Mouse (Mus musculus) WW6 (cell line): ENCODE results near the gene Pfkm.

Experiments
- DNase-seq: peaks from one replicate; pipeline ENCODE4 v3.0.0-alpha.2; 2013; ENCODE audit warnings: low read depth, low spot score

Pfkm gene

DNA sequence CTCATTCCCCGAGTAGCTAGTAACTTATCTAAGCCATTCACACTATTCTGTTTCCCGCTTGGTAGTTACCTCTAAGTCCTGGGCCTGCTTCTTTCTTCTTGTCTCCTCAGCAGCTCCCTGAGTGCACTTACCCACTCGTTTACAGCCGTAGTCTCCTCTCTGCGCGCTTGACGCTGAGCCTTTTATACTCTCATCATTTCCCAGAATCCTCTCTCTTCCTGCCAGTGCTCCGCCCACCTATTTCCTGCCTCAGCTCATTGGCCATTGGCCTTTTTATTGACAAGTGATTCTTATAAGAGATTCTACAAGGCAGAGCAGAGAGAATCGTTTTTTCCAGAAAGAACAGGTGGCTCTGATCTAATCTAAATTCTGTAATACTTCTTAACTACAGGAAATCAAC is 6.1 kb downstream of the Pfkm start:
- DNase-seq, result no peak

DNA sequence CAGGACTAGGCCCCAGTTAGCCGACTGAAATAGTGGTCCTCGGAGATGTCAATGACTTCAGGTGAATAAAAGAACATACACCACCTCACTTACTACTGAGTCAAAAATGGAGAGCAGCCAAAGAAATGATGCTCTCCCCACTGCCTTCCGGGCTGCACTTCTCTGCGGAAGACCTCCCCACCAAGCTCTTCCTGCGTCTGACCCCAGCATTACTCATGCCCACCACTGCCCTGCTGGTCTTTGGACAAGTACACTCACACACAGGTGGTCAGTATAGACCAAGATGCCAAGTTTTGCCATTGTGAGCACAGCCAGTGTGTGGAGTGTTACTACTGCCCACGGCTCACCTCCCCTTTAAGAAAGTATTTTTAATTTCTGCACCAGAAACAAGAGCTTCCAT is 10.0 kb downstream of the Pfkm start:
- DNase-seq, result no peak

DNA sequence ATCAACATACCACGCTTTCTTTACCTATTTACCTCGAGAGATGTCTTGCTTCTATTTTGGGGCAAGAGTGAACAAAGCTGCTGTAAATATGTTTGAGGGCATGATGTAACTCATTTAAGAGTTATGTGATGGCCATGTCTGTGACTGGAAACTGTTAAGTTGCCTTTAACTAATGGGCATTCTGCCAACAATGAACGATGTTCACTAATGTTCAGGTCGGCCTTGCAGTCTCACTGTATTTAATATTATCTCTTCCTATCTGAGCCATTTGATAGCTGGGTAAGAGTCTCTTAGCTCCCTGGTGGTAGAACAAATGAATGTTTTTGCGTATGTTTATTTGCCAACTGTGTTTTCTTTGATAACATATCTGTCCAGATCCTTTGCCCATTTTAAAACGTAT is 14.1 kb downstream of the Pfkm start:
- no peak for DNase-seq

DNA sequence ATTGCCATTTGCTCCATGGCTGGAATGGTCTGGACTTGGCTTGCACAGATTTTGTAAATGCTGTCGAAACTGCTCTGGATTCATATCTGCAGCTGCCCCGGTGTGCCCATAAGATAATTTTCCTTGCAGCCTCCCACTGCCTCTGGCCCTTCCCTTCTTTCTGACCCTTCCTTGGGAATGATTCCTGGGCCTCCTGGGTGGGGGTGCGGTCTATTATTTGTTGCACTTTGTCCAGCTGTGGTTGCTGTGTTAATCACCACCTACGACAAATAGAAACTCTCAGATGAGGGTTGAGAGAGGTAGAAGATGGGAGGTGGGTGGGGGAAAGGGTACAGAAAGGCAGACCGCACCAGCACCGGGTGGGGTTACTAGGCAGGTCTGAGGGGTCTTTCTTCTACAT is 14.8 kb downstream of the Pfkm start:
- no peak for DNase-seq

DNA sequence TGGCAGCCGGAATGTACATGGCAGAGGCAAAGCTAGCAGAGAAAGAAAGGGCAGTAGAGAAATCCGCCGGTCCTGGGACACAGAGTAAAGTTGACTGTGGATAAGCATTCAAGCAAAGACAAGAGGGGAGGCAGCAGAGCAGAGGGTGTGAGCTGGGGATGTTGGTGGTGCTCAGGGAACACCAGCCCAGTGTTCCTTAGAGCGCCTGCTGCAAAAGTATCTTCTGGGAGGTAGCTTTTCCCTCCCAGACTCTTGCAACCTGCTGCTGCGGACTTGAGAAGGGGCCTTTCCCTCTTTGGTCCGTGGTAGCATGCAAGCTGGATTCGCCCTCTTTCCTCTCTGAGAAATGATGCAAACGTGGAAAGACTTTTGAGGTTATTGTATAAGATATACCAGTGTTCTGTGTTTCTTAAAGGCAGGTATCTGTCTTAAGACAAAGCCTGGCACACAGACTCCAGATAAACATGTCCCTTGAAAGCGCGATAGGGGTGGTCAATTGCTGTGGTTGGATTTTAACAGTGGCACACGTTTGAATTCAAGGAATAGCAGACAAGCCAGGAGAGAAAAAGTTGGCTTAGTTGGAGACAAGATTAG is 15.4 kb downstream of the Pfkm start:
- DNase-seq, result no peak

DNA sequence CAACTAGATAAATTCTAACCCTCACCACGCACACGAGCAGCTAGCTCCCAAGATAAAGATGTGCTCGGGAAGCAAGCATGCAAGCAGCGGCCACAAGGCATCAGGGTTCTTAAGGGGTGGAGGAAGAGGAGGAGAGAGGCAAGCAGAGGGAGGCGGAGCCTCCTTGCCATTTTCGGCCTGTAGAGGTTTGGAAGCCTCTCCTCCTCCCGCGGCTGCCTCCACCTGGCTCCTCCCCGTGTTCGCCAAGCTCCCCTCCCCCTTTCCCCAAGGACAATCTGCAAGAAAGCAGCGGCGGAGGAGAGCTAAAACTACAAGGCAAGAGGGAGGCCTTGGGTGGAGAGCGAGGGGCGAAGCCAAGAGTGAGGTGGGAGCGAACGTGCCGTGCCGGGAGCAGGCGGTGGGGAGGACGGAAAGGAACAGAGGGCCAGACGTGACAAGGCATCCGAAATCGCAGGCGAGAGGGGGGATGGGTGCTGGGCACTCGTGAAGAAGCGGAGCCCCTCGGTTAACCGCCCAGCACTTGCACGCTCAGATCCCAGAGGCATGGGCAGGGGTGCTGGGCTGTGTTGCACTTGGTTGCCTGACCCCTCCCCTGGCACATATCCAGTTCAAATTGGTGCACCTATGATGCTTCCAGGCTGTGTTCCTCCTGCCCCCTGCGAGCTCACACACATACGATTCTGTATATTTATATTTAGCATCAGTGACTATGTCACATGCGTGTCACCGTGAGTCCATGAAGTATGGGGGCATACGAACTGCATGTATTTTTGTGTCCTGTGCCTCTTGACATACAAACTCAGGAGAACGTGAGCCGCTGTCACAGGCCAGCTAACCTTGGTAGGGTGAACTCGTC is 16.1 kb downstream of the Pfkm start:
- DNase-seq, result peak; percentile 67

DNA sequence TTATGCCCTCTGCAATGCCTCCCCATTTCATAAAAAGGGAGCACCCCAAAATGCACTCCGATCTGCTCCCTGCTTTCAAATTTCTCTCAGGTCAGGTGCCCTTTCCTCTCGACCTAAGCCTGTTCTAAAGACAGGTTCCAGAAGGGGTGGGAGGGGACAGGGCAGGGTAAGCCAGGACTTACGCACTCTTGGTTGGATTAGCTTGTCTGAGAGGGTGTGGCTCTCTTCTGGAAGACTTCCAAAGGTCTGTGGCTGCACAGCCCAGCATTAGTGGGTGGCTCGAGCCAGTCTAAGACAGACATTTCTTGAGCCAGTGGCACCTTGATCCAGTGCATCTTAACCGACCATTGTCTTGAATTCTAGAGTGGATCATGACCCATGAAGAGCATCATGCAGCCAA is 19.4 kb downstream of the Pfkm start:
- DNase-seq, result no peak

DNA sequence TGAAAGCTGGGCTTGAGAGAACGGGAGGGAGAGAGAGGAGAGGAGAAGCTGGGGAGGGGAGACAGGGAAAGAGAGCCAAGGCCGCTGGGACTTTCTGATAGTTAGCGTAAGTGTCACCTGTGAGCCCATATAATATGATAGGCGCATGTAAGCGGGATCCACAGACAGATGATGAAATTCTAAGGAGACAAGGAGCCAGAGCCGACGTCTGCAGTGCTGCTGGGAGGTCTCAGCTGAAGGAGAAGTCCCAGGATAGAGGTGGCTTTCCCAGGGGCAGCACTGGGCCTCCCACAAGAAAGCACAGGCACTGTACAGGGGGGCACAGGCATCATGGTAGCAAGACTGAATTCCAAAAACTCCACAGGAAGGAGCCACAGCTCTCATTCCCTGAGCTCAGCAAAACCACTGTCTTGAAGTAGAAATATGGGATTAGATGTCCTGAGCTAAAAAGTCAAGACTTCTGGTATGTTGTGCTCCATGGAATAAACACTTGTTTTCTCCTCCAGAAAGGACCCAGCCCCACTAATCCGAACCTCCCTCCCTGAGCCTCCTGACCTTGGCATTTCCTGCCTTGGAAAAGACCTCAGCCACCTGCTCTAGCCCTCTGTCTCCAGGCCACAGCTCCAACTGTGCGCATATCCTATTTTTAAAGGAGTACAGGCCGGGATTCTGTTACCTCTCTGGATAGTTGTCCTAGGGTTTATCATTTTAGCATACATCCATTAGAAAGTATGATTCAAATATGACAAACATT is 21.9 kb downstream of the Pfkm start:
- DNase-seq, result no peak

DNA sequence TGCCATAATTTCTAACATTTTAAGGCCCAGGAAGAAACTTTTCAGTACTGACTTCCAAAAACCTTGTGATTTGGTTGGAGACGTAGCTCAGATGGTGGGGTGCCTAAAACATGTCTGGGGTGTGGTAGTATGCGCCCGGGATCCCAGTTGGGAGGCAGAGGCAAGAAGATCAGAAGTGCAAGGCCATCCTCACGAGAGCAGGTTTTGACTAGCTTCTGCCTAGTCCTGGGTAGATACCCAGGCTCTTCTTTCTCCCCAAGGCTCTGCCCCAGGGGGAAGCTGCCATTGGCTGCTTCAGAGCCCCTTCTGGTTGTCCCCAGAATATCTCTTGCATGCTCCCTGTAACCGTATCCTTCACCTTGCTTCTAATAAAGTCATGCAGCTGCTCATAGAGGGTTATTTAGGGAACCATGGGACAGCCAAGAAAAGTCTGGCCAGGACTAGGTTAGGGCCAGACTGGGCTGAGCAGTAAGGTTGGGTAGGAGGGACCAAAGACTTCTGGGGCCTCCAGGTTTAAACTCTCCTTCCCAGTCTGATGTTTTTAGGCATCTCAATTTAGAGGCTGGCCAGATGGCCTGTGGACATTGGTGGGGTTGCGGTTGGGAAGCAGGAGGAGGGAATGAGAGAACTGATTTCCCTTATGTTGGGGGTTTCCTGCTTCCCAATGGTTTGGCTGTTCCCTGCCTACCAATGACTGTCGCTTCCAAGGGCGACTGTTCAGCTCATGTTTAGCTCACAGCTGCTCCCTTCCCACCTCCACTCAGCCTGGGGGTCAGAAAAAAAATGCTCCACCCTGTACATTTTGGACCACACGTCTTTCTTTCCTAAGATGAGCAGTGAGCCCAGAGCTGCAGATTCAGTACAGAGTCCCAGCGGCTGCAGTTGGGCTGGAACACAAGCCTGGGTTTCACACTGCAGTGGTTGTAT is 22.7 kb downstream of the Pfkm start:
- no peak for DNase-seq

DNA sequence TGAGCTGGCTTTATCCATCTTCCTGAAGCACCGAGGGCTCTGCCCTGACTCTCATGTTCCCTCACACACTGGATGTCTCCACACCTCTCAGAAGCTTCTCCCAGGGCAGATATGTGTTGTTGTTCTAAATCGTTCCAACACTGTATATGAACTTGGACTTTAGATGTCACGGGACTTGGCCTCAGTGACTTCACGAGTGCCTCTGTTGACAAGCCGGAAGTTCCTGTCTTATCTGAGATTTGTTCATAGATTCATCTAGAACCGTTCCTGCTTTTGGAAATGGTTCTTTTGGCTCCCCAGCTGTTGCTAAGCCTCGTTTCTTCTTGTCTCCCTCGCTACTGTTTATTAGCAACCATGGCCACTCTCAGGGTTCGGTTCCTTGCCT is 23.4 kb downstream of the Pfkm start:
- DNase-seq, result no peak

DNA sequence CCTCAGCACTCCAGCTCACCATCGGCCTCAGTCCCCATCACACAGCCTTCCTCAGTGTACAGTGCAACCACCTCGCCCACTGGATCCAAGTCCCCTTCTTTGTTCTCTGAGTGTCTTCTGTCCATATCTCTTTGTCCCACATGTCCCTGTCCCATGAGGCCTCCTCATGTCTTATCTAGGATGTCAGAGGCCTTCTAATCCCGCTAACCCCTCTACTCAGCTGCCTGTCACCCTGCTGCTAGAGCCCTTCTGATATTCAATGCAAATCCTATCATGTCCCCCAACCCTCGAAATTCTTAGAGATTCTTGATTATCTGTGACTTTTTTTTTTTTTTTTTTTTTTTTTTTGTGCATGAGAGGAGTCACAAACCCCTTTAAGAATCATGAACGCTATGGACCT is 23.9 kb downstream of the Pfkm start:
- DNase-seq, result no peak

DNA sequence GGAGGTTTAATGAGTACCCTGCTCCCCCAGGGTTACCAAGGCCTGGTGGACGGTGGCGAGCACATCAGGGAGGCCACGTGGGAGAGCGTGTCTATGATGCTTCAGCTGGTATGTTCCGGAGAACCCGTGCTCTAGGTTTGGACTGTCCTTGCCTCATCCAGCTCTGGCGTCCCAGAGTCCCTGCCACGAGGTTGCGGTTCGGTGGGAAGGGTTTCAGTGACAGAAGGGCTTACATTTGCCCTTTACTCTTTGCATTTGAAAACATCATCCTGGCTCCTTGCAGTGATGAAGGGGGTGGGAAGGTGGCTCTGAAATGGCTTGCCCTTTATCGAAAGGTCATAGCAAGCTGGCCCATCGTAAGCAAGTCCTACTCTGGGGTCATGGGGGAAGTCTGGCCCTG is 27.0 kb downstream of the Pfkm start:
- DNase-seq, result no peak

DNA sequence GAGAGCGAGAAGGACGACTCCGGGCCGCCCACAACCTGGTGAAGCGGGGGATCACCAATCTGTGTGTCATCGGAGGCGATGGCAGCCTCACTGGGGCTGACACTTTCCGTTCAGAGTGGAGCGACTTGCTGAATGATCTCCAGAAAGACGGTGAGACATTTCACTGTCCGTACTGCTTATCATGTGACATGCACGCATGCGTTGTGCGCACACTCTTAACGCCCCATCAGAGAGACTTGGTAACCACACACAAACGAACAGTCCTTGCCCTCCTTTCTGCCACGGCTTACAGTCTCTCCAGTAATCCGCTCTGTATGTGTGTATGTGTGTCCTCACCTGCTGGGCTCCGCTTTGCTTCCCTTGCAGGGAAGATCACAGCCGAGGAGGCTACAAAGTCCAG is 28.4 kb downstream of the Pfkm start:
- DNase-seq, result no peak

DNA sequence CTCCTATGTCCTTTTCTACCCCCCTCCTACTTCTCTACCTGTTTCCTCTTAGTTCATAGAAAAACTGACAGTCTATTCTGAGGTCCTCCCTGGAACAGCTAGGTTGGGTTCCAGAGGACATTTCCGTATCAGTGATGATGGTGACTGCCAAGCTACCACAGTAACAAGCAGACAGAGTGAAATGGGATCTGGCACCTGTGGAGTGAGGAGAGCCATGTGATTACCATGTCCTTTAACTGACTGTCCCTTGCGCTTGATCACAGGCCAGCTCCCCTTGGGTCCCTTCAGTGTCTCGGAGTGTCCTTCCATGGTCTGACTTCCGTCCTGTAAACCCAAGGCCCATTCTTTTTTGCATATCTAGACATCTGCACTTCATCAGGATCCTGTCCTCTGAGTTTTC is 38.6 kb downstream of the Pfkm start:
- no peak for DNase-seq

DNA sequence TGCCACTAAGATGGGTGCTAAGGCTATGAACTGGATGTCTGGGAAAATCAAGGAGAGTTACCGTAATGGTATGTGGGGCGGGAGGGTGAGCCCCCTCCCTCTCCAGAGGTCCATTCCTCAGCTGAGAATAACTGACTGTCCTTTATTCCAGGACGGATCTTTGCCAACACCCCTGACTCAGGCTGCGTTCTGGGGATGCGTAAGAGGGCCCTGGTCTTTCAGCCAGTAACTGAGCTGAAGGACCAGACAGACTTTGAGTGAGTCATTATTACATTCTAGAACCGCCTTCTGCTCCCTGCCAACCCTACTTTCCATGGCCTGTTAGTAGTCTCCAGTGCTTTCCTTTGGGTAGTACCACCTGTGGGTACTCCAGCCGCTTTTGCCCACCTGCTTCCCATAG is 39.1 kb downstream of the Pfkm start:
- no peak for DNase-seq

DNA sequence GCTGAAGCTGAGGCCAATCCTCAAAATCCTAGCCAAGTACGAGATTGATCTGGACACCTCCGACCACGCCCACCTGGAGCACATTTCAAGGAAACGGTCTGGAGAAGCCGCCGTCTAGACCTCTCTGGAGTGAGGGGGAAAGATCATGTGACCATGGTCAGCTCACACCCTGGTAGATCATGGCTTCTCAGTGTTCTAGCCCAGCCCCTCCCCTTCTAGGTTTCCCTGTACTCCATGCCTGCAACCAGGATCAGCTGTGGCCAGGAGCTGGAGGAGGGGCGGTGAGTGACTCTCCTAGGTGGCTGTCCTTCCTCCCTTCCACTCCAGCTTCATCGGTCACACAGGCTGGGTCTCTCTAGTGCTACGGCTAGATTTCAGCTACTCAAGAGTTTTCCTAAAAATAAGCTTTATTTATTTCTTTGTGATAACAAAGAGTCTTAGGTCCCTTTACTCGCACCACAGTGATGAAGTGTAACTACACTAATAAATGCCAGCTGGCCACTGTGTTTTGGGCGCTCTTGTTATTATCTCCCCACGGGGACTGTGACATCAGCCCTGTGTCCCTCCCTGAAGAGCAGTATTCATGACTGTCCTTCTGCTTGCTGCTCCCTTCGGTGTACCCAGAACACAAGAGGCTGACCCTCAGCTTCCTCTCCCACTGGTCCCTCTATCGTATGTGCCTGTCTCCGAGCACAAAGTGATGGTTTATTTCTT is 39.7 kb downstream of the Pfkm start:
- no peak for DNase-seq

DNA sequence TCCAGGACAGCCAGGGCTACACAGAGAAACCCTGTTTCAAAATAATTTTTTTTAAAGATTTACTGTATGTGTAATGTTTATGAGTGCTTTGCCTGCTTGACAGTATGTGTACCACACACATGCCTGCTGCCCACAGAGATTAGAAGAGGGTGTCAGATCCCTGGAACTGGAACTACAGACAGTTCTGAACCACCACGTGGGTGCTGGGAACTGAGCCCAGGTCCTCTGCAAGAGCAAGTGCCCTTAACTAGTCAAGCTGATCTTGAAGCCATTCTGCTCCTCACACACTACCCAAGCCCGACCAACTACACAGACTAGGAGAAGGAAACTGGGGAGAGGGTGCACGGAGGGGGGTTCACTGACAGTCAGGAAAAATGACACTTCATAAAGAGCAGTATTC is 41.1 kb downstream of the Pfkm start:
- no peak for DNase-seq

DNA sequence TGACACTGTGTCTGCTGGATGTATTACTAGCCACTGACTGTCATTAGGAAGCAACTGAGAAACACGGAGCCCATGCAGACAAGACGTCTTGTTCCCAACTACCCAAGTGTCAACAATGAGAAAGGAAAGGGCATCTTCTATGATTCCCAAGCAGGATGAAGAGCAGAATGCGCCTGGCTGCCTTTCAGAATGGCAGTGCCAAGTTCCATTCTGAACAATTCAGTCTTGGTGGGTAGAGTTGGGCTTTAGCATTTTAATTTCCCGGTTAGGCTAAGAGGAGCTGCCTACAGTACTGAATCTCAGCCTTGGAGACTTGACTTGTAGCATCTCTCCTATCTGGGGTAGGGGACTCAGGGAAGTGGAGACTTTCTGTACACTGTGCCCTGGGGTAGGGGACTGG is 41.6 kb downstream of the Pfkm start:
- no peak for DNase-seq

DNA sequence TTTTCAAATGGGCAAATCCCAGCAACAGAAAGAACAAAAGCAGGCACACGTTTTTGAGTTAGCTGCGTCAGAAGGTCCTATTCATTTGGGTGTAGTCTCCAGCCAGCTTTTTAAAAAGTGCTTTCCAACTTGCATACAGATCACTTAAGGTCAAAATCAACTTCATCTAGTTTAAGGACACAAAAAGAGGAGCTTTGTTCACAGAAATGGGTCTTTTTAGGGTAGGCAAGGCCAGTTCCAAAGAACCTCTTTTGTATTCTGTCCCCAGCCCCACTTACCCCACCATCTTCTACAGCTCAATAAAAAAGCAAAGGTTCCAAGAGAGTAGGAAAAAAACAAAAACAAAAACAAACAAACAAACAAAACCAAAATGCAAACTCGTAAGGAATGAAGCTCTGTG is 42.3 kb downstream of the Pfkm start:
- DNase-seq, result no peak

DNA sequence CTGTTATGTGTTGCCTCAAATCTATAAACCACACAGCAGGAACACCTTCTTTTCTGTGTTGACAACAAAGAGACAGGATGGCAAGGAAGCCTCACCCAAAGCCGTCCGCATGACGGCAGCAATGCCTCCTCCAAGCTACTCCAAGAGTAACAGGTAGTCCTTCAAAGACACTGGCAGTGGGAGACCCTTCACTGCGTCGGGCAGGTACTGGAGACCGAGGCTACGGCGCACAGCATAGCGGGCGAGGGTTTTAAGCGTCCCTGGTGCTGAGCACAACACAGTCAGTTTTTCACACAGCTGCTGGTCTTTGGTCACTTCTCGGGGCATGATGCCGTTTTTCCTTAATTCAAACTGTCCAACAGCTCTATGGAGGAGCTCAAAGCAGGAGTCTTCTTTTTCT is 43.3 kb downstream of the Pfkm start:
- DNase-seq, result no peak

DNA sequence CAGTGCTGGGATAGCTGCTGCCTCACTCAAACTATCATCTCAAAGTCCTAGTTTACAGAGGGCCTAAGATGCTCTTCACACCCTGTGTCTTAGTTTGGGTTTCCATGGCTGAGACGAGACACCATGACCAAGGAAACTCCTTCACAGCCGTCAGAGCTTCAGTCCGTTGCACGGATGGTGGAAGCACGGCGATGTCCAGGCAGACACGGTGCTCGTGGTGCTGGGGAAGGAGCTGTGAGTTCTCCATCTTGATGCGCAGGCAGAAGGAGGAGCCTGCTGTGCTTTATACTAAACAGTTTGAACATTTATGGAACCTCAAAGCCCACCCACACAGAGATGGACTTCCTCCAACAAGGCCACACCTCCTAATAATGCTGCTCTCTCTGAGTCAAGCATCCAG is 44.5 kb downstream of the Pfkm start:
- no peak for DNase-seq
